Mouse (Mus musculus) adrenal gland, adult (tissue): ENCODE measurements around the gene Slc22a17.
A peak's percentile ranks its signal among the peaks of the same experiment; 100 is the strongest.
"Not testable (repeated sequence)": the region's sequence is repeated elsewhere in the genome, so short reads cannot be mapped to it uniquely, and the experiment has no call there.

ENCODE experiments used
- DNase-seq, 2 experiments: peaks; one replicate each; pipeline ENCODE4 v3.0.0; 2022 to 2023; ENCODE audit warnings: low spot score in 1 of 2; ENCODE audit not compliant: inconsistent age in 2 of 2

Gene Slc22a17

DNA sequence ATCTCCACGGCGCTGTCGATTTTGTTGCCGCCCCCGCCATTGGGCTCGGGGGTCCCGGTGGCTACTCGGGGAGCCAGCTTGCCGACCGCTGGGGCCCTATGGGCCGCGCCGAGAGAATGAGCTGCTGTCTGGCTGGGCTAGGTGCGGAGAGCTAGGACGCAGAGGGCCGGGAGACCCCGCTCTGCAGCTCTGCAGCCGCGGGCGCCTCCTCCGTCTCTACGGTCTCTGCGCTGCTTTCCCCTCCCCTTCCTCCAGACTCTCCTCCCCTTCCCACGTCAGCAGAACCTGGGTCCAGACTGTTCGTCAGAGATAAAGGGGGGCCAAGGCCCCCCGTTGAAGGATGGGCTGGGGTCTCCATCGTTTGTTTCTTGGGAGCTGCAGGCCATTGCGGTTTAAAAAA, at the start of gene Slc22a17:
TSS of gene Slc22a17 (minus strand) at position 247 of the 400 bp plus-strand sequence.
- peak; percentile 76 to 89 for DNase-seq

GRCm38 (mm10) chr14:54962714-54963113, 49.8 kb upstream of the Slc22a17 start:
- DNase-seq, result no peak

- no peak for DNase-seq
Measured at GRCm38 (mm10) chr14:54961487-54961886, 48.6 kb upstream of the Slc22a17 start.

- DNase-seq, result no peak
Measured at GRCm38 (mm10) chr14:54960769-54961168, 47.8 kb upstream of the Slc22a17 start.

DNA sequence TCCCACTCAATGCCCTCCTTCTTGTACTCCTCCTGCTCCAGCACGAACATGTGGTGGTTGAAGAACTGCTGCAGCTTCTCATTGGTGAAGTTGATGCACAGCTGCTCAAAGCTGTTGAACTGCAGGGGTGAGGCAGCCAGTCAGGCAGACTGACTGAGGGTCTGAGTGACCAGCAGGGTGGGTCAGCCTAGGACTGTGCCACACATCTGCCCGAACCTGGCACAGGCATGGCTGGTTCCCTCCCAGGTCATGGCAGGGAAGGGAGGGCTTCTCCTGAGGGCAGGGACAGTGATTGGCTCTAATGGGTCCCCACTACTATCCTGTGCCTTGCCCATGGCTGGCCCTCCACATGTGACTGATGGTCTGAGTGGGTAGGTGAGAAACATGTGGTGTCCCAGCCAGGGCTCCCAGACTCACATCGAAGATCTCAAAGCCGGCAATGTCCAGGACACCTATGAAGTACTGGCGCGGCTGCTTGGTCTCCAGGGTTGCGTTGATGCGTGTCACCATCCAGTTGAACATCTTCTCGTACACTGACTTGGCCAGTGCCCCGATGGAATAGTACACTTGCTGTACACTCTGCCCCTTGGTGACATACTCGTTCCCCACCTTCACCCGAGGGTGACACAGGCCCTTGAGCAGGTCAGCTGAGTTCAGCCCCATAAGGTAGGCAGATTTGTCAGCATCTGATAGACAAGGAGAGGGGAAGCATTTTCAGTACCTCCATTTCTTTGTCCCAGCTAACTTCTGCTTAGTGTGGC, 47.1 kb upstream of the Slc22a17 start:
- not testable (repeated sequence) for DNase-seq

DNA sequence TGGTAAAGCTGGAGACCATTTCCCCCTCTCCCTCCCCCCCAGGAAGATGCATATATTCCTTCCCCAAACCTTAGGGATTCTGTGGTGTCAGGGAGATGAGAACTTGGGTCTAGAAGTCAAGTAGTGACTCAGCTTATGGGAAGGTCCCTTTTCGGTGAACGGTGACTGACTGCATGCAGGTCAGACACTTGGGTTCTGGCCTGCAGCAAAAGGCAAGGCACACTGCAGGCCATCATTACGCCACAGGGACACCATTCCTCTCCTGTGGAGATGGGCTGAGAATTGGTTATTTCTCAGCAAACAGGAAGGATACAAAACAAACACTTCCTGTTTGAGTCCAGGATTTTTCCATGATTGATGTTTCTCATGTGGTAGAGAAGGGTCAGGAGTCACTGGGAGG, 46.3 kb upstream of the Slc22a17 start:
- no peak for DNase-seq

DNA sequence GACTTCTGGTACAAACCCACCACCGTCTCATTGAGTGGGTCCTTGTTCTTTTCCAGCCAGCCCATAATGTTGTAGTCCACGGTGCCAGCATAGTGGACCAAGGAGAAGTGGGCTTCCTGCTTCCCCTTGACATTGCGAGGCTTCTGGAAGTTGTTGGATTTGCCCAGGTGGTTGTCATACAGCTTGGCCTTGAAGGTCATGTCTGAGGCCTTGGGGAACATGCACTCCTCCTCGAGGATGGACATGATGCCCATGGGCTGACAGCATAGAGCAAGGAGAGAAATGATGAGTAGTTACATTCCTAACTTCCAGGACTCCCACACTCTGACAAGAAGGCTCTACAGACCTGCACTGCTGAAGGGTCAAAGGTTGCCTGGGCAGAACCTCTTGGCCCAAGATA, 45.6 kb upstream of the Slc22a17 start:
- no peak for DNase-seq

GRCm38 (mm10) chr14:54956533-54956932, 43.6 kb upstream of the Slc22a17 start:
- DNase-seq, result no peak

GRCm38 (mm10) chr14:54955481-54955880, 42.5 kb upstream of the Slc22a17 start:
- no peak for DNase-seq

DNA sequence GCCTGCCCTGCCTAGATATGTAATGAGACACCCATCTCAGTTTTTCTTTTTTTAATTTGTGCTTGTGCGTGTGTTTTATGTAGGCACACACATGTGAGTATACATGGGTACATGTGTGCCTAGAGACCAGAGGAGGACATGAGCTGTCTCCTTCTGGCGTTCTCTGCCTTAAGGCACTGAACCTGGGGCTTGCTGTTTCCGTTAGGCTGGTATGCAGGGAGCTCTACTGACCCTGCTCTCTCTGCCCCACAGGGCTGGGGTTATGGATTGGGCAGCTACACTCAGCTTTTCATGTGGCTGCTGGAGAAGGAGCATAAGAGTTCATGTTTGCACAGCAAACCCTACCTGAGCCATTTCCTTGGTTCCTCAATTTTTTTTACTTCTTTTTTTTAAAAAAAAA, 41.5 kb upstream of the Slc22a17 start:
- DNase-seq, result no peak

GRCm38 (mm10) chr14:54953664-54954206, 40.8 kb upstream of the Slc22a17 start:
- no peak for DNase-seq

- no peak for DNase-seq
Measured at GRCm38 (mm10) chr14:54951587-54951986, 38.7 kb upstream of the Slc22a17 start.

GRCm38 (mm10) chr14:54950493-54950892, 37.6 kb upstream of the Slc22a17 start:
- no peak for DNase-seq

DNA sequence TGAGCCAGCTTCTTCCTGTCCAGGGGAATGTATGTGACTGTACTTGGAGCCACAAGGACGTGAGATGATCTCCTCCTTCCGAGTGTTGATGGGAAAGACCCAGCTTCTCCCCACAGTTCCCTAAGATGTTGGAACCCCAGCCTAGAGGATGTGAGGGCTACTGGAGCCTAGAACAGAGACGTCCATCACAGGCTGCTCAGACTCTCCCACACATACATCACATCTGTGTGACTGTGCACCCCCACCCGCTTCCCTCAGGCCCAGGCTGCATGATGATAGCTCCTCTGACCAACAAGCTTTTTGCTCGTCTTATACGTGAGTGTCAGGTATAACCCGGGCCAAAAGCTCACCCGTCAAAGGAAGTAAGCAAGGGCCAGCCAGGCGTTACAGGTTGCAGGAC, 35.8 kb upstream of the Slc22a17 start:
- DNase-seq, result no peak

DNA sequence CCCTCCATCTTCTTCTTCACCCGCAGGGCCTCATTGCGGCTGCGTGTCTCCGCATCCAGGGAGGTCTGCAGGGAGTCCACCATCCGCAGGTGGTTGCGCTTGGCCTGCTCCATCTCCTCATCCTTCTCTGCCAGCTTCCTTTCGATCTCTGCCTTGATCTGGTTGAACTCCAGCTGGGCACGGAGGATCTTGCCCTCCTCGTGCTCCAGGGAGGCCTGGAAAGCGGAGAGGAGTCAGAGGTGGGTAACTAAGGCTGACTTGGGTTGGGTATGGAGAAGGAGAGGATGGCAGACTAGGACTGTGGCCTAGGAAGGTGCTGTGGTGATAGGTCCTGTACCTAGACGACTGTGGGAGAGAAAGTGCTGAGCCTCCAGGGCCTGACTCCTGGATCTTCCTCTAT, 34.1 kb upstream of the Slc22a17 start:
- DNase-seq, result not testable (repeated sequence)

DNA sequence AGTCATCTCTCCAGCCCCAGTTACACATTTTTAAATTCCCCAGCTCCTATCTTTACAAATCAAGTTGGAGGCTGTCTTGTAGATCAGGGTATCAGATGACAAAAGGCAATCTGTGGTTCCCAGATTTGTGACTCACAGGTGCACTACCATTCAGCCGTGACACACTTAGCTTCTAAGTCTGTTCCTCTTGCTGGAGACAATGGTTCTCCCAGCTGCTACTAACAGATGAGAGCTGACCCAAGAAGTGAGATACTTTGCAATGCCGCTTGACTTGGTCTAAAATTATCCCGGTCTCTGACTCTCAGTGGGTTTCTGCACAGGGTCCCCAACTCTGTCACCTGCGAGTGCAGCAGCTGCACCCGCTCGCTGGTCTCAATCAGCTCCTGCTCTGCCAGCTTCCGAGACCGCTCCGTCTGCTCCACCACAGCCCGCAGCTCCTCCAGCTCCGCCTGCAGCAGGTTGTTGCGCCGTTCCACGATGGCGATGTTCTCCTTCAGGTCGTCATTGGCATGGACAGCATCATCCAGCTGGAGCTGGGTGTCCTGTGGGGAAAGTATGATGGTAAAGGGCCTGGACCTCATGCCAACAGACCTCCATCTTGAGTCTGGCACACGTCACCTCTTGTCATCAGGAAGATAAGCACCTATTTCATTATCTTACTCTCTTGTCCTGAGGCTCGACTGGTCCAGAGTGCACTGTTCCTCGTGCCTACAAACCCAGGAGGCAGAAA, 33.2 kb upstream of the Slc22a17 start:
- no peak for DNase-seq

DNA sequence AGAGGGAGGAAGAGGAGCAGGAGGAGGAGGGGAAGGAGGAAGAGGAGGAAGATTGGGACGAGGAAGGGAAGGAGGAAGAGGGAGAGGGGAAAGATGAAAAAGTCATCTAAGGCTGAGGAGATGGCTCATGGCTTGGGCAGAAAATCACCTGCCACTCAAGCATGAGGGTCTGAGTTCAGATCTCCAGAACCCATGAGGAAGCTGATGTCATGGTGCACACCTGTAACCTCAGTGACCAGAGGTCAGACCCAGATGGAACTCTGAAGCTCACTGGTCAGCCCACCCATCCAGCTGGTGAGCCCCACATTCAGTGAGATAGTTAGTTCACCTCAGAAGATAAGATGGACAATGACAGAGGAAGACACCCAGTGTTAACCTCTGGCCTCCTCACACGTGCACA, 32.0 kb upstream of the Slc22a17 start:
- no peak for DNase-seq

- no peak for DNase-seq
Measured at GRCm38 (mm10) chr14:54943971-54944370, 31.0 kb upstream of the Slc22a17 start.

GRCm38 (mm10) chr14:54942479-54942878, 29.5 kb upstream of the Slc22a17 start:
- no peak for DNase-seq

- no peak for DNase-seq
Measured at GRCm38 (mm10) chr14:54941024-54941978, 28.4 kb upstream of the Slc22a17 start.

DNA sequence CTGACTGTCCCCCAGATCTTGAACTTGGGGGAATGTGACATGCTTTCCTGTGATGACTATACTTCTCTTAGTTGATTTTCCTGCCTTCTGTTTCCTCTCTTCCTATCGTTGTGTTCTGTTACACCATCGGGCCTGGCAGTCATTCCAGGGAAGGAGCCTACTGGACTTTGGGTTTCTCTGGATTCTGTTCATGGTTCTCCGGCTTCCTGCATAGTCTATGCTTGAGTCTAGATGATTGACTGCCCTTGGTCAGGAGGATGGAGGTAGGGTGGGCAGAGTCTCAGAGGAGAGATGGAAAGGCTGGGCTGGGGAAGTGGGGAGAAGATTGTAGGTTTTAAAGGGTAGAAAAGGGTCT, 27.2 kb upstream of the Slc22a17 start:
- no peak for DNase-seq
